Mouse (Mus musculus) intestine, embryonic 15.5 days (tissue): ENCODE results near the gene Scnn1g. TPM values are rescaled to one million over a fixed set of nuclear protein-coding genes. Genes with fewer than 3 reads are reported as not detected.

Source experiments
- ATAC-seq: fragments of 200-750 bp; cut with Nextera tagmentation; 2 replicates; pipeline ENCODE4 v1.8.0; 2017; ENCODE audit warnings: moderate TSS enrichment, moderate library complexity
- H3K27ac ChIP-seq: fragments of 300-500 bp; sonication (generic); 2 replicates; pipeline ENCODE4 v1.5.1; 2015; ENCODE audit warnings: mild to moderate bottlenecking, inconsistent platforms
- H3K27me3 ChIP-seq: fragments of 300-500 bp; sonication (generic); replicated peaks from 2 replicates; pipeline ENCODE4 v1.6.1; 2015; ENCODE audit warnings: inconsistent platforms
- H3K36me3 ChIP-seq: fragments of 300-500 bp; sonication (generic); 2 replicates; pipeline ENCODE4 v1.6.1; 2015; ENCODE audit warnings: inconsistent platforms
- H3K4me1 ChIP-seq: fragments of 300-500 bp; sonication (generic); replicated peaks from 2 replicates; pipeline ENCODE4 v1.6.1; 2015; ENCODE audit warnings: inconsistent platforms
- H3K4me2 ChIP-seq: fragments of 300-500 bp; sonication (generic); replicated peaks from 2 replicates; pipeline ENCODE4 v1.6.1; 2015; ENCODE audit warnings: mild to moderate bottlenecking, inconsistent platforms
- H3K4me3 ChIP-seq: fragments of 300-500 bp; sonication (generic); replicated peaks from 2 replicates; pipeline ENCODE4 v1.5.1; 2015; ENCODE audit warnings: inconsistent platforms
- H3K9ac ChIP-seq: fragments of 300-500 bp; sonication (generic); 2 replicates; pipeline ENCODE4 v1.6.1; 2015; ENCODE audit warnings: inconsistent platforms
- H3K9me3 ChIP-seq: fragments of 300-500 bp; sonication (generic); 2 replicates; pipeline ENCODE4 v1.6.1; 2016; ENCODE audit warnings: inconsistent platforms
- WGBS: fragments of 180-500 bp; shearing (Covaris S2); methylation state at CpG from one replicate; pipeline ENCODE4 v1.1.7; 2015; 5-methylcytosine and 5-hydroxymethylcytosine counted together
- polyA plus RNA-seq: library from polyadenylated mRNA; unstranded; fragments of >200 nt; fragmentation: Nextera tagmentation; extraction: Ambion mirVana; gene quantifications from 2 replicates; pipeline ENCODE4 v1.2.1, GENCODE M21; 2015

Gene Scnn1g
- polyA plus RNA-seq, 1 experiment from 2014 or later = 0.24 TPM

- Histone ChIP-seq H3K4me3 (no peak overlapping the region), H3K9me3 (no peaks in the 10 kb centered on the region), H3K27ac (no peak overlapping the region), H3K36me3 (no peaks in the 10 kb centered on the region), H3K9ac (no peak overlapping the region), H3K4me1 (no peaks in the 10 kb centered on the region), H3K4me2 (no peak overlapping the region), H3K27me3 (no peaks in the 10 kb centered on the region)
- WGBS = 62% methylated on average over 3 of the region's 3 CpGs
- ATAC-seq = no peak
These were observed 48.1 kb downstream of the Scnn1g start for GRCm38 (mm10) chr7:121782188-121782909.

- ATAC-seq = no peak
- Histone ChIP-seq H3K36me3 (no peaks in the 10 kb centered on the region), H3K4me2 (no peak overlapping the region), H3K9me3 (no peaks in the 10 kb centered on the region), H3K27ac (no peak overlapping the region), H3K4me3 (no peak overlapping the region), H3K4me1 (no peaks in the 10 kb centered on the region), H3K27me3 (no peaks in the 10 kb centered on the region), H3K9ac (no peak overlapping the region)
- WGBS = 80% methylated on average over 8 of the region's 8 CpGs
These were observed 51.5 kb downstream of the Scnn1g start for GRCm38 (mm10) chr7:121785651-121786228.

GRCm38 (mm10) chr7:121797781-121798180, 63.5 kb downstream of the Scnn1g start:
- H3K36me3 ChIP-seq = no peaks in the 10 kb centered on the region
- H3K27ac ChIP-seq = no peak overlapping the region
- no peak overlapping the region for H3K4me3 ChIP-seq
- H3K9me3 ChIP-seq = no peaks in the 10 kb centered on the region
- no peak for ATAC-seq
- no peak overlapping the region for H3K4me2 ChIP-seq
- no peaks in the 10 kb centered on the region for H3K4me1 ChIP-seq
- H3K27me3 ChIP-seq = no peaks in the 10 kb centered on the region
- H3K9ac ChIP-seq = no peak overlapping the region
- 41% methylated on average over 9 of the region's 9 CpGs for WGBS

- H3K4me2 ChIP-seq = no peak overlapping the region
These were observed 68.2 kb downstream of the Scnn1g start for GRCm38 (mm10) chr7:121802471-121802870.

GRCm38 (mm10) chr7:121803011-121803410, 68.7 kb downstream of the Scnn1g start:
- H3K4me2 ChIP-seq = no peak overlapping the region
- no peaks in the 10 kb centered on the region for H3K36me3 ChIP-seq
- WGBS = 82% methylated on average over 4 of the region's 4 CpGs
- H3K27me3 ChIP-seq = no peaks in the 10 kb centered on the region
- no peak for ATAC-seq
- no peak overlapping the region for H3K9ac ChIP-seq
- H3K9me3 ChIP-seq = no peaks in the 10 kb centered on the region
- H3K4me3 ChIP-seq = no peak overlapping the region
- no peaks in the 10 kb centered on the region for H3K4me1 ChIP-seq
- no peak overlapping the region for H3K27ac ChIP-seq

More at GRCm38 (mm10) chr7:121802471-121802870, 68.2 kb downstream of the Scnn1g start:
- Histone ChIP-seq H3K9ac (no peak overlapping the region), H3K27ac (no peak overlapping the region), H3K4me1 (no peaks in the 10 kb centered on the region), H3K9me3 (no peaks in the 10 kb centered on the region), H3K36me3 (no peaks in the 10 kb centered on the region), H3K4me3 (no peak overlapping the region), H3K27me3 (no peaks in the 10 kb centered on the region)
- 65% methylated on average over 2 of the region's 2 CpGs for WGBS
- no peak for ATAC-seq

GRCm38 (mm10) chr7:121805811-121806496, 71.7 kb downstream of the Scnn1g start:
- Histone ChIP-seq H3K4me3 (no peak overlapping the region), H3K9me3 (no peaks in the 10 kb centered on the region)
- WGBS = 81% methylated on average over 3 of the region's 3 CpGs

GRCm38 (mm10) chr7:121807726-121808580, 73.7 kb downstream of the Scnn1g start:
- no peak for ATAC-seq
- no peaks in the 10 kb centered on the region for H3K9me3 ChIP-seq

More at GRCm38 (mm10) chr7:121805811-121806496, 71.7 kb downstream of the Scnn1g start:
- Histone ChIP-seq H3K27ac (no peak overlapping the region), H3K4me2 (no peak overlapping the region), H3K9ac (no peak overlapping the region), H3K4me1 (no peaks in the 10 kb centered on the region), H3K36me3 (no peaks in the 10 kb centered on the region), H3K27me3 (no peaks in the 10 kb centered on the region)
- no peak for ATAC-seq

More at GRCm38 (mm10) chr7:121807726-121808580, 73.7 kb downstream of the Scnn1g start:
- no peaks in the 10 kb centered on the region for H3K36me3 ChIP-seq
- no peak overlapping the region for H3K9ac ChIP-seq
- H3K4me2 ChIP-seq = no peak overlapping the region
- no peak overlapping the region for H3K4me3 ChIP-seq
- H3K4me1 ChIP-seq = no peaks in the 10 kb centered on the region
- 71% methylated on average over 15 of the region's 15 CpGs for WGBS
- no peaks in the 10 kb centered on the region for H3K27me3 ChIP-seq
- H3K27ac ChIP-seq = no peak overlapping the region

Other genes starting within 250 kb of the Scnn1g start
- 1.6 and 1.8 TPM in 2 replicates for gene Usp31, start 27.2 kb upstream of the Scnn1g start, polyA plus RNA-seq
- gene Scnn1b, start 130.6 kb downstream of the Scnn1g start, polyA plus RNA-seq = 0.30 and 0.48 TPM in 2 replicates
- 18.0 and 21.8 TPM in 2 replicates for gene Cog7, start 247.2 kb downstream of the Scnn1g start, polyA plus RNA-seq